Mouse (Mus musculus): ENCODE measurements around the gene Kmt2d. TPM values are rescaled to one million over a fixed set of nuclear protein-coding genes. Genes with fewer than 3 reads are reported as not detected.

Kmt2d gene
- polyA plus RNA-seq, 2 experiments: 3.9 to 5.7 TPM

- TF ChIP-seq CTCF (IDR thresholded peaks at IDR 0.05; ENCODE audit: low read depth): no peak
- no peak for TF ChIP-seq EP300 (IDR thresholded peaks at IDR 0.05; ENCODE audit: low read depth)
- Histone ChIP-seq H3K27me3 (ENCODE audit: control insufficient read depth, insufficient read depth, low read length) (no peaks in the 10 kb centered on the region), H3K4me2 (ENCODE audit: low read depth) (no peak overlapping the region), H3K9me3 (ENCODE audit: control insufficient read depth, low read length) (no peaks in the 10 kb centered on the region), H3K36me3 (replicated peaks; ENCODE audit: control insufficient read depth, insufficient read depth, low read depth) (peaks cover 65% of the 10 kb centered on the region), H3K9ac (replicated peaks) (no peak overlapping the region), H3K27ac (no peak overlapping the region), H3K4me1 (replicated peaks; ENCODE audit: control insufficient read depth in 2 of 2, insufficient read depth in 2 of 2, low read length in 1 of 2) (peaks cover 21 to 25% of the 10 kb centered on the region in 2 experiments), H3K4me3 (ENCODE audit: insufficient read depth in 1 of 2, low read depth in 2 of 2, low read length in 2 of 2) (no peak overlapping the region)
- no peak for DNase-seq (ENCODE audit: low read depth in 3 of 3, low spot score in 3 of 3)
- WGBS (ENCODE audit: insufficient replicate concordance): 89% methylated on average over 6 of the region's 6 CpGs
- ATAC-seq (ENCODE audit: insufficient read depth): no peak
Measured at GRCm38 (mm10) chr15:98864951-98865350, 6.1 kb downstream of the Kmt2d start.

DNA sequence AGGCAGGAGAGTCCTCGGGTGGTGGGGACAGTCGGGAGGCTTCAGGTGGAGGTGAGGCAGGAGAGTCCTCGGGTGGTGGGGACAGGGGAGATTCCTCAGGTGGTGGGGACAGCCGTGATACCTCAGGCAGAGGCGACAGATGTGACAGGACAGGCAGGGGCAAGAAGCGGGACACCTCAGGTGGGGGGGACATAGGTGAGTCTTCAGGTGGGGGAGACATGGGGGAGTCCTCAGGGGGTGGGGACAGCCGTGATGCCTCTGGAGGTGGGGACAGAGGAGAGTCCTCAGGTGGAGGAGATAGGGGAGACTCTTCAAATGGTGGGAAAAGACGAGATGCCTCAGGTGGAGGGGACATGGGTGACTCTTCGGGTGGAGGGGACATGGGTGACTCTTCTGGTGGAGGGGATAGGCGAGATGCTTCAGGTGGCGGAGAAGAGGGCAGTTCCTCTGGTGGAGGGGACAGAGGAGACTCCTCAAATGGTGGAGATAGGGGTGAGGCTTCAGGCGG lies 7.5 kb downstream of the Kmt2d start:
- H3K9me3 ChIP-seq (ENCODE audit: control insufficient read depth, low read length): no peaks in the 10 kb centered on the region
- H3K4me2 ChIP-seq (ENCODE audit: low read depth): no peak overlapping the region
- H3K27me3 ChIP-seq (ENCODE audit: control insufficient read depth, insufficient read depth, low read length): no peaks in the 10 kb centered on the region
- H3K4me3 ChIP-seq (ENCODE audit: insufficient read depth in 1 of 2, low read depth in 2 of 2, low read length in 2 of 2): no peak overlapping the region
- H3K27ac ChIP-seq: no peak overlapping the region
- no peak for ATAC-seq (ENCODE audit: insufficient read depth)
- peaks cover 10 to 14% of the 10 kb centered on the region in 2 experiments for H3K4me1 ChIP-seq (replicated peaks; ENCODE audit: control insufficient read depth in 2 of 2, insufficient read depth in 2 of 2, low read length in 1 of 2)
- 80% methylated on average over 12 of the region's 12 CpGs for WGBS (ENCODE audit: insufficient replicate concordance)
- no peak for DNase-seq (ENCODE audit: low read depth in 3 of 3, low spot score in 3 of 3)
- H3K9ac ChIP-seq (replicated peaks): no peak overlapping the region
- H3K36me3 ChIP-seq (replicated peaks; ENCODE audit: control insufficient read depth, insufficient read depth, low read depth): peaks cover 76% of the 10 kb centered on the region
- TF ChIP-seq CTCF (IDR thresholded peaks at IDR 0.05; ENCODE audit: low read depth): no peak
- TF ChIP-seq EP300 (IDR thresholded peaks at IDR 0.05; ENCODE audit: low read depth): no peak

DNA sequence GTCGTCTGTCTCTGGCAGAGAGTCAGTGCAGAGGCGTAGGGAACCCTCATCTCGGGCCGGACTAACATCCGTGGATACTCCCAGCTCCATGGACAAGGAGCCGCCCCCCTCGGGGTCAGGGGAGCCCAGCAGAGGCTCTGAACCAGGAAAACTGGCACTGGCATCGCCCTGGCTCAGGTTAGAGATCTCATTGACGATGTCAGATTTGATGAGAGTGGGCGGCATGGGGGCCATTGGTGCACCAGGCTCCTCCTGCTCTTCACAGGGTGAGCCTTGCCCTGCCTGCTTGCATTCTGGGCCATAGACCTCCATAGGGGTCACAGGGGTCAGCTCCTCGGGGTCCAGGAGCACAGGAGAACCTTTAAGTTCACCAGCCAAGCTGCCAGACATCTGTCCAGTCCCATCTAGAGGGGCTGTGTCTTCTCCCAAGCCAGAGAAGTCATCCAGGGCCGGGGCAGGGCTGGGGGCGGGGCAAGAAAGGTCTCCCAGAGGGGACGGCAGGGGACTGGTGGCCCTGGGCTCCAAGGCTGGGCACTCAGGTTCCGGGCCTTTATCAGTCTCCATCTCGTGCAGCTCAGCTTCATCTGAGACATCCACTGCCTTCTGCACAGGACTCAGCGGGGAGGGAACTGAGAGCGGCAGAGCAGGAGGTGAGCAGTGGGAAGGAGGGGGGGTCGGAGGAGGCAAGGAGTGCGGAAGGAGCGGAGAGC lies 9.1 kb downstream of the Kmt2d start:
- H3K4me3 ChIP-seq (ENCODE audit: insufficient read depth in 1 of 2, low read depth in 2 of 2, low read length in 2 of 2): no peak overlapping the region
- H3K27me3 ChIP-seq (ENCODE audit: control insufficient read depth, insufficient read depth, low read length): no peaks in the 10 kb centered on the region
- DNase-seq (ENCODE audit: low read depth in 3 of 3, low spot score in 3 of 3) (no peak), ATAC-seq (ENCODE audit: insufficient read depth) (no peak)
- no peak overlapping the region for H3K9ac ChIP-seq (replicated peaks)
- H3K4me1 ChIP-seq (replicated peaks; ENCODE audit: control insufficient read depth in 2 of 2, insufficient read depth in 2 of 2, low read length in 1 of 2): no peaks in the 10 kb centered on the region
- H3K27ac ChIP-seq: no peak overlapping the region
- no peak overlapping the region for H3K4me2 ChIP-seq (ENCODE audit: low read depth)
- H3K9me3 ChIP-seq (ENCODE audit: control insufficient read depth, low read length): no peaks in the 10 kb centered on the region
- TF ChIP-seq CTCF (IDR thresholded peaks at IDR 0.05; ENCODE audit: low read depth) (no peak), EP300 (IDR thresholded peaks at IDR 0.05; ENCODE audit: low read depth) (no peak)
- H3K36me3 ChIP-seq (replicated peaks; ENCODE audit: control insufficient read depth, insufficient read depth, low read depth): peaks cover 93% of the 10 kb centered on the region
- 85% methylated on average over 21 of the region's 21 CpGs for WGBS (ENCODE audit: insufficient replicate concordance)

- H3K9me3 ChIP-seq (ENCODE audit: control insufficient read depth, low read length): no peaks in the 10 kb centered on the region
- ATAC-seq (ENCODE audit: insufficient read depth) (no peak), DNase-seq (ENCODE audit: low read depth in 3 of 3, low spot score in 3 of 3) (no peak)
- WGBS (ENCODE audit: insufficient replicate concordance): 91% methylated on average over 18 of the region's 18 CpGs
- peaks cover 94% of the 10 kb centered on the region for H3K36me3 ChIP-seq (replicated peaks; ENCODE audit: control insufficient read depth, insufficient read depth, low read depth)
- no peaks in the 10 kb centered on the region for H3K27me3 ChIP-seq (ENCODE audit: control insufficient read depth, insufficient read depth, low read length)
- no peaks in the 10 kb centered on the region for H3K4me1 ChIP-seq (replicated peaks; ENCODE audit: control insufficient read depth in 2 of 2, insufficient read depth in 2 of 2, low read length in 1 of 2)
- no peak overlapping the region for H3K4me3 ChIP-seq (ENCODE audit: insufficient read depth in 1 of 2, low read depth in 2 of 2, low read length in 2 of 2)
- H3K27ac ChIP-seq: no peak overlapping the region
- TF ChIP-seq EP300 (IDR thresholded peaks at IDR 0.05; ENCODE audit: low read depth) (no peak), CTCF (IDR thresholded peaks at IDR 0.05; ENCODE audit: low read depth) (no peak)
- no peak overlapping the region for H3K9ac ChIP-seq (replicated peaks)
- no peak overlapping the region for H3K4me2 ChIP-seq (ENCODE audit: low read depth)
Measured at GRCm38 (mm10) chr15:98860921-98861320, 10.1 kb downstream of the Kmt2d start.

DNA sequence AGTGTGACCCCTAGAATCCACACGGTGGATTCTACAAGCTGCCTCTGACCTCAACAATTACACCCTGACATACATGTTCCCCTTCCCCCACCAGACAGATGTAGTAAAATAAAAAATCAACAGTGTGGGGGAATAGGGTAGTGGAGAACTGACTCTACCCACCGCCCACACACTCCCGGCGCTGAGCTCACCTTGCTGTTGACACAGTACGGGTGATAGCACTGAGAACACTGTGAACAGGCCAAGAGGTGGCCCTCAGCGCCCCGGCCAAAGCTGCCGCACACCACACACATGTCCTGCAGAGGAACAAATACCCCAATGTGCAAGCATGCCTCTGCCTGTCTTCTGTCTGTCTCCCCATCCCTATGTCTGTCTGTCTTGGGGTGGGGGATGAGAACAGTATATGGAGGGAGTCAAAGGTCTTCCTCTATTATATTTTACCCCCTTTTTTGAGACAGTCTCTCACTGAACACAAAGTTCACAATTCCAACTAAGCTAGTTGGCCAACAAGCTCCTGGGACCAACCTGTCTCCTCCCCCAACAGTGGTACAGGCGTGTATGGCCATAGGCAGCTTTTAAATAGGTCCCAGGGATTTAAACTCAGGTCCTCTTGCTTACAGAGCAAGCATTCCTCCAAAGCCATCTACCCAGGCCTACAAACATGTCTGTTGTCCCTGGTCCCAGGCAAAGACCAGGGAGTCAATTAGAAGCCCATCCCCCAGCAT lies 11.5 kb downstream of the Kmt2d start:
- Histone ChIP-seq H3K4me3 (ENCODE audit: insufficient read depth in 1 of 2, low read depth in 2 of 2, low read length in 2 of 2) (no peak overlapping the region), H3K27me3 (ENCODE audit: control insufficient read depth, insufficient read depth, low read length) (no peaks in the 10 kb centered on the region), H3K9ac (replicated peaks) (no peak overlapping the region), H3K4me2 (ENCODE audit: low read depth) (no peak overlapping the region), H3K9me3 (ENCODE audit: control insufficient read depth, low read length) (no peaks in the 10 kb centered on the region), H3K27ac (no peak overlapping the region), H3K4me1 (replicated peaks; ENCODE audit: control insufficient read depth in 2 of 2, insufficient read depth in 2 of 2, low read length in 1 of 2) (no peaks in the 10 kb centered on the region), H3K36me3 (replicated peaks; ENCODE audit: control insufficient read depth, insufficient read depth, low read depth) (peaks cover 93% of the 10 kb centered on the region)
- no peak for ATAC-seq (ENCODE audit: insufficient read depth)
- WGBS (ENCODE audit: insufficient replicate concordance): 75% methylated on average over 9 of the region's 9 CpGs
- DNase-seq (ENCODE audit: low read depth in 3 of 3, low spot score in 3 of 3): no peak
- no peak for TF ChIP-seq CTCF (IDR thresholded peaks at IDR 0.05; ENCODE audit: low read depth)
